Mouse (Mus musculus) gastrocnemius, postnatal 10 days (tissue): ENCODE measurements around the gene Parp14. TPM values are rescaled to one million over a fixed set of nuclear protein-coding genes. Genes with fewer than 3 reads are reported as not detected.

Experiments
- DNase-seq: peaks from one replicate; pipeline ENCODE4 v3.0.0; 2021; ENCODE audit warnings: mixed read lengths
- total RNA-seq, 2 experiments: library from RNA; stranded (reverse); gene quantifications; 2 replicates each; pipeline ENCODE4 v1.2.3; 2021

Parp14 gene
- total RNA-seq, 2 experiments from 2014 or later = 3.6 to 4.5 TPM

GRCm38 (mm10) chr16:35787163-35787562 lies 84.2 kb downstream of the Parp14 start:
- DNase-seq = no peak

GRCm38 (mm10) chr16:35784134-35784725 lies 87.1 kb downstream of the Parp14 start:
- DNase-seq = no peak

- no peak for DNase-seq
Observed at GRCm38 (mm10) chr16:35783207-35783573, 88.2 kb downstream of the Parp14 start.

Other genes starting within 250 kb of the Parp14 start
- 10 to 100 TPM; 29.2 to 35.4 TPM for gene Dirc2, start 102.2 kb downstream of the Parp14 start, total RNA-seq
- 1 to 10 TPM; 2.6 to 3.7 TPM for gene Hspbap1, start 101.2 kb downstream of the Parp14 start, total RNA-seq
- 1 to 10 TPM; 6.2 to 6.8 TPM for gene Parp9, start 66.9 kb upstream of the Parp14 start, total RNA-seq
- gene Dtx3l, start 67.6 kb upstream of the Parp14 start, total RNA-seq = 1 to 10 TPM; 4.8 to 5.0 TPM
- 10 to 100 TPM; 91.4 to 93.6 TPM for gene Kpna1, start 107.2 kb upstream of the Parp14 start, total RNA-seq
- gene Wdr5b, start 169.6 kb upstream of the Parp14 start, total RNA-seq = 1 to 10 TPM; 3.1 to 4.4 TPM
- gene Fam162a, start 200.1 kb upstream of the Parp14 start, total RNA-seq = 100 to 1,000 TPM; 130 to 134 TPM
- 10 to 100 TPM; 36.4 to 42.3 TPM for gene Ccdc58, start 200.1 kb upstream of the Parp14 start, total RNA-seq